Comparison of ENCODE assay signal across 11 mouse cellular contexts in genomic region chr5:139391309-139391990, GRCm38 (mm10). TPM values are rescaled to one million over a fixed set of nuclear protein-coding genes. Genes with fewer than 3 reads are reported as not detected.
A peak's percentile ranks its signal among the peaks of the same experiment; 100 is the strongest.
DNase-seq lines count a peak whose midpoint lies in the region; ATAC-seq and TF ChIP-seq lines count a peak whose summit lies in the region.
"Had no signal": no experiment of that assay in that cellular context is flagged by ENCODE, and none has a peak within 500 bp of the region (broad histone marks: within the 10 kb centered on the region; RNA-seq: fewer than 3 reads in every experiment).

No protein-coding gene starts in this region.

- no peaks in the 10 kb centered on the region for H3K9me3 ChIP-seq in heart, embryonic 10.5 days
- H3K9me3 ChIP-seq in stomach, embryonic 16.5 days (replicated peaks; ENCODE audit: control insufficient read depth, low read length) = no peaks in the 10 kb centered on the region
- H3K9me3 ChIP-seq in stomach, postnatal 0 days (ENCODE audit: control insufficient read depth, low read length) = no peaks in the 10 kb centered on the region
- no peaks in the 10 kb centered on the region for H3K9me3 ChIP-seq in hindbrain, embryonic 15.5 days
- H3K9me3 ChIP-seq: neural tube, embryonic 12.5 days had no signal

- peaks cover 13% of the 10 kb centered on the region for H3K36me3 ChIP-seq in heart, embryonic 10.5 days
- no peaks in the 10 kb centered on the region for H3K36me3 ChIP-seq in stomach, embryonic 16.5 days (ENCODE audit: control insufficient read depth, insufficient read depth, low read length)
- no peaks in the 10 kb centered on the region for H3K36me3 ChIP-seq in stomach, postnatal 0 days (ENCODE audit: control insufficient read depth, insufficient read depth, low read length)
- H3K36me3 ChIP-seq in hindbrain, embryonic 15.5 days = no peaks in the 10 kb centered on the region
- H3K36me3 ChIP-seq: neural tube, embryonic 12.5 days had no signal

- DNase-seq in heart, embryonic 10.5 days (ENCODE audit: low spot score) = no peak
- DNase-seq in heart, adult 8-10 months (ENCODE audit: low spot score) = no peak
- DNase-seq in stomach, postnatal 0 days (ENCODE audit: low spot score) = no peak
- DNase-seq in testis, postnatal 14 days (ENCODE audit: low spot score) = peak; percentile 74
- DNase-seq in adrenal gland, adult (ENCODE audit: inconsistent age in 2 of 2, low spot score in 1 of 2) = no peak
- DNase-seq in urinary bladder, adult 18-20 months (ENCODE audit: low spot score in 2 of 2) = no peak
- DNase-seq: gastrocnemius, postnatal 14 days had no signal

- peak overlapping the region; percentile 17; the same call in 1 of the 2 replicates for H3K27ac ChIP-seq in heart, embryonic 10.5 days
- H3K27ac ChIP-seq in stomach, embryonic 16.5 days (ENCODE audit: low read length) = no peak overlapping the region
- H3K27ac ChIP-seq in stomach, postnatal 0 days (replicated peaks) = no peak overlapping the region
- H3K27ac ChIP-seq in hindbrain, embryonic 15.5 days (replicated peaks) = peak overlapping the region; percentile 51; the same call in 1 of the 2 replicates
- H3K27ac ChIP-seq: neural tube, embryonic 12.5 days had no signal

- no peak for TF ChIP-seq CTCF in stomach, postnatal 0 days (IDR thresholded peaks at IDR 0.05; ENCODE audit: low read depth)

- peaks cover 53% of the 10 kb centered on the region for H3K4me1 ChIP-seq in heart, embryonic 10.5 days
- H3K4me1 ChIP-seq in stomach, embryonic 16.5 days (ENCODE audit: control insufficient read depth, insufficient read depth, low read length) = peaks cover 21% of the 10 kb centered on the region
- H3K4me1 ChIP-seq in stomach, postnatal 0 days (replicated peaks; ENCODE audit: control insufficient read depth, insufficient read depth) = peaks cover 9% of the 10 kb centered on the region
- peaks cover 48% of the 10 kb centered on the region for H3K4me1 ChIP-seq in hindbrain, embryonic 15.5 days (replicated peaks)

- WGBS in heart, embryonic 10.5 days = 77% methylated on average over 11 of the region's 11 CpGs
- WGBS in stomach, embryonic 16.5 days = 82% methylated on average over 11 of the region's 11 CpGs
- 78% methylated on average over 11 of the region's 11 CpGs for WGBS in stomach, postnatal 0 days
- 61% methylated on average over 11 of the region's 11 CpGs for WGBS in hindbrain, embryonic 15.5 days

- peaks cover 8% of the 10 kb centered on the region; the same call in 1 of the 2 replicates for H3K27me3 ChIP-seq in heart, embryonic 10.5 days (ENCODE audit: insufficient read depth, poor library complexity, severe bottlenecking)
- H3K27me3 ChIP-seq in stomach, embryonic 16.5 days (ENCODE audit: control insufficient read depth, insufficient read depth, low read length) = no peaks in the 10 kb centered on the region
- H3K27me3 ChIP-seq in stomach, postnatal 0 days (ENCODE audit: control insufficient read depth, insufficient read depth, low read length) = no peaks in the 10 kb centered on the region
- H3K27me3 ChIP-seq in hindbrain, embryonic 15.5 days = no peaks in the 10 kb centered on the region
- H3K27me3 ChIP-seq: neural tube, embryonic 12.5 days had no signal

- no peak overlapping the region for H3K4me2 ChIP-seq in stomach, embryonic 16.5 days (ENCODE audit: low read depth, low read length)
- H3K4me2 ChIP-seq in stomach, postnatal 0 days (replicated peaks; ENCODE audit: low read depth) = no peak overlapping the region
- no peak overlapping the region for H3K4me2 ChIP-seq in hindbrain, embryonic 15.5 days
- H3K4me2 ChIP-seq: neural tube, embryonic 12.5 days had no signal

- no peak for TF ChIP-seq EP300 in stomach, postnatal 0 days (optimal IDR thresholded peaks at IDR 0.05)

- 0 out of 2 replicates have a peak overlapping the region, but pooled peaks have one; percentile 19 for H3K9ac ChIP-seq in stomach, embryonic 16.5 days (ENCODE audit: low read length)
- no peak overlapping the region for H3K9ac ChIP-seq in stomach, postnatal 0 days (ENCODE audit: low read length)
- H3K9ac ChIP-seq in hindbrain, embryonic 15.5 days = no peak overlapping the region

- ATAC-seq in stomach, embryonic 16.5 days (ENCODE audit: insufficient read depth, low FRiP score) = no peak
- ATAC-seq in stomach, postnatal 0 days (ENCODE audit: low FRiP score, low TSS enrichment) = no peak
- no peak for ATAC-seq in hindbrain, embryonic 15.5 days (ENCODE audit: low FRiP score, low read depth)

- H3K4me3 ChIP-seq in heart, embryonic 10.5 days = no peak overlapping the region
- no peak overlapping the region for H3K4me3 ChIP-seq in stomach, embryonic 16.5 days (replicated peaks; ENCODE audit: low read length)
- H3K4me3 ChIP-seq in stomach, postnatal 0 days (ENCODE audit: low read depth, low read length) = no peak overlapping the region
- H3K4me3 ChIP-seq in hindbrain, embryonic 15.5 days = no peak overlapping the region
- H3K4me3 ChIP-seq: neural tube, embryonic 12.5 days had no signal

RNA-seq across cellular contexts. Expression of gene C130050O18Rik, which starts 13.6 kb away (rescaled TPM):
- 0.28 and 0.45 TPM in 2 replicates for polyA plus RNA-seq in heart, embryonic 10.5 days (2016; fragmentation: Nextera tagmentation; extraction: Ambion mirVana)
- 1 to 10 TPM in 1 of 4 experiments, under 1 TPM in 3; 0.49 to 1.2 (median 0.72) TPM for total RNA-seq in heart, adult 8-10 months (2022)
- polyA plus RNA-seq in stomach, embryonic 16.5 days (2015; fragmentation: Nextera tagmentation; extraction: Ambion mirVana) = 0.80 and 1.2 TPM in 2 replicates
- polyA plus RNA-seq in stomach, postnatal 0 days (2015; fragmentation: Nextera tagmentation; extraction: Ambion mirVana) = 0.41 and 0.46 TPM in 2 replicates
- 0.22 and 0.43 TPM in 2 replicates for polyA plus RNA-seq in hindbrain, embryonic 15.5 days (2015; fragmentation: Nextera tagmentation; extraction: Ambion mirVana)

RNA-seq across cellular contexts. Expression of gene Gpr146, which starts 14.0 kb away (rescaled TPM):
- 5.6 and 5.7 TPM in 2 replicates for polyA plus RNA-seq in heart, embryonic 10.5 days (2016; fragmentation: Nextera tagmentation; extraction: Ambion mirVana)
- 10 to 100 TPM; 43.1 to 55.6 (median 47.0) TPM for total RNA-seq in heart, adult 8-10 months (2022)
- polyA plus RNA-seq in stomach, embryonic 16.5 days (2015; fragmentation: Nextera tagmentation; extraction: Ambion mirVana) = 3.1 and 4.2 TPM in 2 replicates
- 3.5 TPM in 2 replicates for polyA plus RNA-seq in stomach, postnatal 0 days (2015; fragmentation: Nextera tagmentation; extraction: Ambion mirVana)
- polyA plus RNA-seq in hindbrain, embryonic 15.5 days (2015; fragmentation: Nextera tagmentation; extraction: Ambion mirVana) = 2.6 and 2.9 TPM in 2 replicates

RNA-seq across cellular contexts. Expression of gene Gper1, which starts 31.5 kb away (rescaled TPM):
- 0.26 and 0.36 TPM in 2 replicates for polyA plus RNA-seq in heart, embryonic 10.5 days (2016; fragmentation: Nextera tagmentation; extraction: Ambion mirVana)
- total RNA-seq in heart, adult 8-10 months (2022) = 1 to 10 TPM; 1.1 to 1.6 (median 1.3) TPM
- 2.9 and 3.6 TPM in 2 replicates for polyA plus RNA-seq in stomach, embryonic 16.5 days (2015; fragmentation: Nextera tagmentation; extraction: Ambion mirVana)
- polyA plus RNA-seq in stomach, postnatal 0 days (2015; fragmentation: Nextera tagmentation; extraction: Ambion mirVana) = 2.8 and 3.2 TPM in 2 replicates
- 7.6 and 8.6 TPM in 2 replicates for polyA plus RNA-seq in hindbrain, embryonic 15.5 days (2015; fragmentation: Nextera tagmentation; extraction: Ambion mirVana)

RNA-seq across cellular contexts. Expression of gene Cyp2w1, which starts 39.0 kb away (rescaled TPM):
- polyA plus RNA-seq in heart, embryonic 10.5 days (2016; fragmentation: Nextera tagmentation; extraction: Ambion mirVana) = not detected in 2 replicates
- not detected for total RNA-seq in heart, adult 8-10 months (2022)
- polyA plus RNA-seq in stomach, embryonic 16.5 days (2015; fragmentation: Nextera tagmentation; extraction: Ambion mirVana) = 11.4 and 11.5 TPM in 2 replicates
- polyA plus RNA-seq in stomach, postnatal 0 days (2015; fragmentation: Nextera tagmentation; extraction: Ambion mirVana) = 4.8 and 8.5 TPM in 2 replicates
- not detected in 2 replicates for polyA plus RNA-seq in hindbrain, embryonic 15.5 days (2015; fragmentation: Nextera tagmentation; extraction: Ambion mirVana)
- total RNA-seq: gastrocnemius, postnatal 14 days; left cerebral cortex, postnatal 10 days had no signal
- polyA plus RNA-seq: neural tube, embryonic 12.5 days had no signal

RNA-seq across cellular contexts. Expression of gene Cox19, which starts 40.2 kb away (rescaled TPM):
- polyA plus RNA-seq in heart, embryonic 10.5 days (2016; fragmentation: Nextera tagmentation; extraction: Ambion mirVana) = 76.3 and 93.2 TPM in 2 replicates
- total RNA-seq in heart, adult 8-10 months (2022) = 100 to 1,000 TPM in 3 of 4 experiments, 10 to 100 TPM in 1; 96.9 to 114 (median 106) TPM
- polyA plus RNA-seq in stomach, embryonic 16.5 days (2015; fragmentation: Nextera tagmentation; extraction: Ambion mirVana) = 107 and 114 TPM in 2 replicates
- 109 and 114 TPM in 2 replicates for polyA plus RNA-seq in stomach, postnatal 0 days (2015; fragmentation: Nextera tagmentation; extraction: Ambion mirVana)
- 91.9 and 98.8 TPM in 2 replicates for polyA plus RNA-seq in hindbrain, embryonic 15.5 days (2015; fragmentation: Nextera tagmentation; extraction: Ambion mirVana)

Comparison
In these comparisons a context has a peak if more than half of its experiments do, and no peak if none do; other contexts are left out.
1. H3K27ac ChIP-seq: peak in heart, embryonic 10.5 days (single experiment) and hindbrain, embryonic 15.5 days (single experiment); none in stomach, embryonic 16.5 days (single experiment) and stomach, postnatal 0 days (single experiment).